Mouse (Mus musculus): Measurements from ENCODE around the gene Chd3. TPM values are rescaled to one million over a fixed set of nuclear protein-coding genes. Genes with fewer than 3 reads are reported as not detected.

The Chd3 gene
- 45.5 and 209 TPM in 2 replicates for polyA plus RNA-seq (2012; rRNA removed; ENCODE audit: low replicate concordance)

DNA sequence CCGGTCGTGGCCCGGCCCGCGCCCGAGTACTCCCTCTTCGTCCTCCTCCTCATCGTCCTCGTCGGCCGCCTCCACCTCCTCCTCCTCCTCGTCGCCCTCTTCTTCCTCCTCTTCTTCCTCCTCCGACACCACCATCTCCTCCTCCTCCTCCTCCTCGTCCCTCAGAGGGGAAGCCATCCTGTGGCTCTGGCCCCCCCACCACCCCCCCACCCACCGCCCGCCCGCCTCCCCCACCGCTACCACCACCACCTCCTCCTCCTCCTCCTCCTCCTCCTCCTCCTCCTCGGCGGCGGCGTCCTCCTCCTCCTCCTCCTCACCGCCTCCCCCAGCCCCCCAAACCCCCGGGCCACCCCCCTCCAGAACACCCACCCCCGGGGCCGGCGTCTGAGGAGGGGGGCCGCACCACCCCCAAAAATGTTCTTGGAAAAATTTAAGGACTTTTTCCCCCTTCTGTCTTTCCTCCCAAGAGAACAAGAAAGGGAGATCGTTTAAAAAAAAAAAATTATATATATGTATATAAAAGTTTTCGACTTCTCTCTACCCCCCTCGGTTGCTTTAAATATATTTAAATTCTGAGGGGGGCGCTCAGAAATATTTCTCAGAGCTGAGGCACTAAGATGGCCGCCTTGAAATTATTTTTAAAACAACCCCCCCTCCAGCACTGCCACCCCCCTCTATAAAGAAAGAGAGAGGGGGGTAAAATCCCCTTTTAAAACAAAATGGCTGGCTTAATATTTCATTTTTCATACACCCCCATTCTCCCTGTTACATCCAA, at the start of gene Chd3:
TSS of gene Chd3 (minus strand) at position 192 of the 775 bp plus-strand sequence.

GRCm38 (mm10) chr11:69413221-69414181, 44.3 kb upstream of the Chd3 start, which contains the start of gene Kdm6b:
Kdm6b (minus strand) TSS chr11:69413675.

GRCm38 (mm10) chr11:69398059-69398458, 28.9 kb upstream of the Chd3 start, which contains the start of gene Tmem88:
Tmem88 (minus strand) TSS chr11:69398234.

DNA sequence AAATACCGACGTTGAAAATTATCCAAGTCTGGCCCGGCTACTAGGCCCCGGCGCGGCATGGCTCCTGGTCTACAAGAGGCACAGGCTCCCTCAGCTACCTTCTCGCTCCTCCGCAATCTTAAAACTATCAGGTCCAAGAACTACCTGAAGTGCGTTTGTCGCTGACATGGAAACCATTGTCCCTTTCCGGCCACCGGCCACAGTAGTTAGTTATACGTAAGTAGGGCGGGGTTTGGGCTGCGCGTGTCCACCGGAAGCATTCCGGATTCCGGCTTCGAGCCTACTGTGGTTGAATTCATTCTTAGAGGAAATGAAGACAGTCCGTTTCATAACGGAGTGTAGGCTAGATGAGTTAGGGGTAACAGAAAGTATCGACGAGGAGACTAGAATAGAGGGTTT, 26.0 kb upstream of the Chd3 start, which contains the start of the genes Naa38 and Cyb5d1:
TSS of gene Naa38 (plus strand) at position 253 of the 399 bp plus-strand sequence.
TSS of gene Cyb5d1 (minus strand) at position 397 of the 399 bp plus-strand sequence.

DNA sequence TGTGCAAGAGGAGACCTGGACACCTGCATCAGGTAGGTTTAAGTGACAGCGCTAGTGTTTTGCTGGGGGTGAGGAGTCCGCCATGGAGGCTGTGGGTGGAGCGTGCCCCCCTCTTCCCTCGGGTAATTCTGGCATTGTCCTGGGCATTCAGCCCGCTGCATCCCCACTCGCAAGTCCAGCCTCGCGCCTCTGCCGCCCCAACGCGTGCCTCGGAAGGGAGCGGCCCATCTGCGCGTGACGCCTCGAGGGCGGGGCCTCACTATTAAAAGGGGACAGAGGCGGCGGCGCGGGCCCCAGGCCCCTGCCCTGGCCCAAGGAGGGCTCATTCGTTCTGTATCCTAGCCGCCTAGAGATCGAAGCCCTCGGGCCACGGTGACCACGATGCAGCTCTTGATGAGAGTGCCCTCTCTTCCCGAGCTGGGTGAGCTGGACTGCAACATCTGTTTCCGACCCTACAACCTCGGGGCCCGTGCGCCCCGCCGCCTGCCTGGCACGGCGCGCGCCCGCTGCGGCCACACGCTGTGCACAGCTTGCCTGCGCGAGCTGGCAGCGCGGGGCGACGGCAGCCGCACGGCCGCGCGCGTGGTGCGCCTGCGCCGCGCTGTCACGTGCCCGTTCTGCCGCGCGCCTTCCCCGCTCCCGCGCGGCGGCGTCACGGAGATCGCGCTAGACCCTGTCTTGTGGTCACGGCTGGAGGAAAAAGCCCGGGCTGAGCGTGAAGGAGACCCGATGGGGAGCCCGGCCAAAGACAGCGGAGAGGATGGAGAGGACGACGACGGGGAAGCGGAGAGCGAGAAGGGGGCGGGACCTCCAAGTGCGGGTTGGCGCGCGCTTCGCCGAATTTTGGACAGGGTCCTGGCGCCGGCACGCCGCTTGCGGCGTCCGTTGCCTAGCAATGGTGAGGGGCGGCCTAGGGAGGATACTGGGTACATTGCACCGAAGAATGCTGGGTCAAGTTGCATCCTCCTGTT, 28.8 kb downstream of the Chd3 start, which contains the start of gene Rnf227:
TSS of gene Rnf227 (plus strand) at position 301 of the 971 bp plus-strand sequence.

DNA sequence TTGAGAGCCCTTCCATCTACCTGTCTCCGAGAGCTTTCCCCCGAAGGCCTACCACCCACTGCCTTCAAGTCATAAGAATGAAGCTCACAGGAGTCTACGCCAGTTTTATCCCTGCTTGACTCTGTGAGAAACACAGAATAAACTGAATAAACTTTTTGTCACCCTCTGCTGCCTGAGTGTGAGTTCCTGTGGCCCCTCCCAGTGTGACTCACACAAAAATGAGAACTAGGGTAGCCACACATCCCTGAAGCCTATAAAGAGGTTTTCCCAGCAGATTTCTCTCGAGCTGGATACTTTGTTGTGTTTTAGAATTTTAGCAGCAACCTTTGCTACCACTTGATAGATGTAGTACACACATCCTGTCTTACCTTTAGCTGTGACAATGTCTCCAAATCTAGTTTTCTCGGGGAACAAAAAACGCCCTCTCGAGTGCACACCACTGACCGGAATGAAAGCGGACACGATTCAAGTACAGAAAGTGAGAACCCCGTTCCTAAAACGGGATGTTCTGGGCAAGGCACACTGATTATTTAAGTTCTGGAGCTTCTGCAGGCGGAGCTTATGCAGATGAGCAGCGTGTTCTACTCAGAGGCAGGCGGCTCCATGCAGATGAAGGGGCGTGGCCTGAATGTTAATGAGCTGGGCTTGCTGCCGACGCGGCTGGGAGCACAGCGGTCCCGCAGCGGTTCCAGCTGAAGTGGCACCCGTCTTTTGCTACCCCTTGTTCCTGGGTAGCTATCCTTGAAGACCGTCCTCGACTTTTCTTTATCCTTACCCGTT, 43.4 kb downstream of the Chd3 start, which contains the start of gene Kcnab3:
TSS of gene Kcnab3 (plus strand) at position 631 of the 780 bp plus-strand sequence.

DNA sequence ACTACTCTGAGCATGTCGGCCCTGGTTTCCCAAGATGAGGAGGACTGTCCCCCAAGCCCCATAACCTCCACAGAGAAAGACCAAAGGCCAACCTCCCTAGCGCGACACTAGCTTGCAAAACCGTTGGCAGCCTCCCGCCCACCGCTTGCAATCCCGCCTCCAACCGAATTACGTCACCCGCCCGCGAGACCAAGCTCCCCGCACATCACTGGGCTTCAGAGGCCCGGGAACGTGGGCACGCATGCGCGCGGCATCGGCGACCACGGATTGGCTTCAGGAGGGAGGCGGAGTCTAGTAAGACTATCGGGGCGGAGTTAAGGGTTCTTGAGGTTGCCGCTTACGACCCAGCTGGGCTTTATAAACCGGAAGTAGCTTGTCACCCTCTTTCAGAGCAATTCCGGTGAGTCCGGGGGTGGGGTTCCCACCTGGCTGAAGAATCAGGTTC, 45.5 kb downstream of the Chd3 start, which contains the start of the genes Cntrob and Trappc1:
TSS of gene Cntrob (minus strand) at position 109 of the 445 bp plus-strand sequence.
TSS of gene Trappc1 (plus strand) at position 314 of the 445 bp plus-strand sequence.

Other genes starting within 250 kb of the Chd3 start
- 0.14 and 0.26 TPM in 2 replicates for gene Hes7, start 249.0 kb downstream of the Chd3 start, polyA plus RNA-seq (2012; rRNA removed; ENCODE audit: low replicate concordance)
- gene 9130213A22Rik, start 246.8 kb downstream of the Chd3 start, polyA plus RNA-seq (2012; rRNA removed; ENCODE audit: low replicate concordance): 0.90 and 2.0 TPM in 2 replicates
- gene Aloxe3, start 243.5 kb downstream of the Chd3 start, polyA plus RNA-seq (2012; rRNA removed; ENCODE audit: low replicate concordance): 0.44 and 1.8 TPM in 2 replicates
- gene Alox12b, start 212.4 kb downstream of the Chd3 start, polyA plus RNA-seq (2012; rRNA removed; ENCODE audit: low replicate concordance): 0.06 TPM in 1 of 2 replicates, not detected in the other
- not detected in 2 replicates for gene Alox8, start 171.6 kb downstream of the Chd3 start, polyA plus RNA-seq (2012; rRNA removed; ENCODE audit: low replicate concordance)
- 0.01 TPM in 1 of 2 replicates, not detected in the other for gene Gucy2e, start 132.4 kb downstream of the Chd3 start, polyA plus RNA-seq (2012; rRNA removed; ENCODE audit: low replicate concordance)
- 5.7 and 11.8 TPM in 2 replicates for gene Cntrob, start 45.6 kb downstream of the Chd3 start, polyA plus RNA-seq (2012; rRNA removed; ENCODE audit: low replicate concordance)
- 72.6 and 77.1 TPM in 2 replicates for gene Trappc1, start 45.4 kb downstream of the Chd3 start, polyA plus RNA-seq (2012; rRNA removed; ENCODE audit: low replicate concordance)
- gene Kcnab3, start 43.1 kb downstream of the Chd3 start, polyA plus RNA-seq (2012; rRNA removed; ENCODE audit: low replicate concordance): 0.92 and 2.9 TPM in 2 replicates
- gene Rnf227, start 28.9 kb downstream of the Chd3 start, polyA plus RNA-seq (2012; rRNA removed; ENCODE audit: low replicate concordance): 0.73 and 2.0 TPM in 2 replicates
- gene Naa38, start 26.1 kb upstream of the Chd3 start, polyA plus RNA-seq (2012; rRNA removed; ENCODE audit: low replicate concordance): 180 and 191 TPM in 2 replicates
- 30.0 and 32.3 TPM in 2 replicates for gene Cyb5d1, start 26.2 kb upstream of the Chd3 start, polyA plus RNA-seq (2012; rRNA removed; ENCODE audit: low replicate concordance)
- gene Tmem88, start 28.8 kb upstream of the Chd3 start, polyA plus RNA-seq (2012; rRNA removed; ENCODE audit: low replicate concordance): 50.9 and 97.6 TPM in 2 replicates
- 8.0 and 17.4 TPM in 2 replicates for gene Kdm6b, start 44.3 kb upstream of the Chd3 start, polyA plus RNA-seq (2012; rRNA removed; ENCODE audit: low replicate concordance)
- gene Dnah2, start 179.7 kb upstream of the Chd3 start, polyA plus RNA-seq (2012; rRNA removed; ENCODE audit: low replicate concordance): 0.29 and 1.4 TPM in 2 replicates
- gene Efnb3, start 190.8 kb upstream of the Chd3 start, polyA plus RNA-seq (2012; rRNA removed; ENCODE audit: low replicate concordance): 0.49 and 29.6 TPM in 2 replicates
- 15.8 and 19.8 TPM in 2 replicates for gene Wrap53, start 210.8 kb upstream of the Chd3 start, polyA plus RNA-seq (2012; rRNA removed; ENCODE audit: low replicate concordance)
- 68.6 and 188 TPM in 2 replicates for gene Trp53, start 211.0 kb upstream of the Chd3 start, polyA plus RNA-seq (2012; rRNA removed; ENCODE audit: low replicate concordance)
- gene Atp1b2, start 236.5 kb upstream of the Chd3 start, polyA plus RNA-seq (2012; rRNA removed; ENCODE audit: low replicate concordance): 28.5 and 39.7 TPM in 2 replicates
- gene Shbg, start 248.5 kb upstream of the Chd3 start, polyA plus RNA-seq (2012; rRNA removed; ENCODE audit: low replicate concordance): not detected in 2 replicates